Mouse (Mus musculus) embryo, embryonic 11.5 days (tissue): Measurements from ENCODE around the gene Tcf19.

Experiments used
- DNase-seq: peaks from one replicate; pipeline ENCODE4 v3.0.0-alpha.2; 2012; ENCODE audit warnings: low read depth, low spot score

The Tcf19 gene

DNA sequence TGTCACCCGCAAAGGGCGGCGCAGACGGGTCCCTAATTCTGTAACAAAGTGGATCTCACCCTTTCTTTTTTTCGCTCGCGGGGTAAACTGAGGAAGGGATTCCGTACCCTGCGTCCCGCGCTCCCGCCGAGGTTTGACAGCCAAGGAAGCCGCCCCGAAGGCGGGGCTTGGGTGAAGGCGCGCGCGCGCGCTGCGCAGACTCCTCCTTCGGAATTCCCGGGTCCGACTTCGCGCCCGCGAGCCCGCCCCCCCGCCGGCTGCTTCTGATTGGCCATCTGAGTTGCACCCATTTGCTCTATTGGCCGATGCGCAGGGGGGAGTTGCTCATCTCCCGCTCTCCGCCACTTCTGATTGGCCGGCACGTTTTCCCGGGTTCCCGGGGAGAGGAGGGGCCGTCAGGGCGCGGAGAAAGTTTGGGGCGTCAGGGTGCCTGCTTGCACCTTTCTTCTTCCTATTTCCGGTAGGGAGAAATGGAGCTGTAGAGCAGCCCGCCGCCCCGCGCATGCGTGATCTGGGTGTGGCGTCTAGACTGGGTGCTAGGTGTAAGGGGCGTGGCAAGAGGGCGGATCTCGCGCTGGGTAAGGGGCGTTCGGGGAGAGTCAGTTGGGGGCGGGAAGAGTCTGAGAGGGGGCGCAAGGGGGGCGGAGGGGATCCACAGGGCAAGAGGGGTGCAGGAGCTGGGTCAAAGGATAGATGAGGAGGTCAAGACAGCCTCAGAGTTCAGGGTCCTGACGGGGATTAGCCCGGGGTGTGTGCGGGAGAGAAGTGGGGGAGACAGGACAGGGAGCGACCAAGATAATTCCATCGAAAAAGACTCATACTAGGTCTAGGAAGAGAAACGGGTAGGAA, at the start of gene Tcf19, which contains the start of gene Cchcr1:
Gene Tcf19, minus strand, starts transcription at position 173 of the 849 bp plus-strand sequence.
Gene Cchcr1, plus strand, starts transcription at position 449 of the 849 bp plus-strand sequence.
- peak; percentile 97 for DNase-seq

DNA sequence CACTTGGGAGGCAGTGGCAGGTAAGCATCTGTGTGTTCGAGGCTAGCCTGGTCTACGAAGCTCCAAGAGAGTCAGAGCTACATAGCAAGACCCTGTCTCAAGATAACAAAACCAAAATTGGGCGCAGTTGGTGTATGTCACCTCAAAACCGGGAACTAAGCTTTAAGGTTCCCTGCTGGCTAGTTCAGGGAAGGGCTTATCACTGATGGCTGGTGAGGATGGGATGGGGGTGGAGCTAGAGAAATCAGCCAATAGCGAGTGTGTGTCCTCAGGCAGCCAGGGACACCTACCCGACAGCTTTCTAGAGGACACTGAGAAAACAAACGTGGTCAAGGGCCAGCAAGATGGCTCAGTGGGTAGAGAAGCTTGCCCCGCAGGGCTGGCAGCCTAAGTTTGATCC, 41.6 kb upstream of the Tcf19 start:
- no peak for DNase-seq

DNA sequence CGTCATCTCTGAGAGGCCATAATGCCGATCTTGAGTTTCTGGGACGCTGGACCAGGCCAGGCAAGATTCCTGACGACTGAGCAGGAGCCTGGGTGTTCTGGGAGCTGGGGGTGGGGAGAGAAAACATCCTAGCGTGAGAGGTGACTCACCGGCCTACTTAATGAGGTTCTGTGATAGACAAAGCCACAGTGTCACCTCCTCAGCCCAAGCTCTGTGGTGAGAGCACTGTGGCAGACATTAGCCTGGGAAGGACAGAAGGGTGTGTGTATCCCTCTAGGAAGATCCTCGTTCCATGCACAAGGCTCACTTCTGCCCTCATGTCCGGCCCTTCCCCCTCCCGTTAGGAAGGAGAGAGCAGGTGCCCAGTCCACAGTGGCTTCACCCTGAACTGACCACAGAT, 40.7 kb upstream of the Tcf19 start:
- no peak for DNase-seq

DNA sequence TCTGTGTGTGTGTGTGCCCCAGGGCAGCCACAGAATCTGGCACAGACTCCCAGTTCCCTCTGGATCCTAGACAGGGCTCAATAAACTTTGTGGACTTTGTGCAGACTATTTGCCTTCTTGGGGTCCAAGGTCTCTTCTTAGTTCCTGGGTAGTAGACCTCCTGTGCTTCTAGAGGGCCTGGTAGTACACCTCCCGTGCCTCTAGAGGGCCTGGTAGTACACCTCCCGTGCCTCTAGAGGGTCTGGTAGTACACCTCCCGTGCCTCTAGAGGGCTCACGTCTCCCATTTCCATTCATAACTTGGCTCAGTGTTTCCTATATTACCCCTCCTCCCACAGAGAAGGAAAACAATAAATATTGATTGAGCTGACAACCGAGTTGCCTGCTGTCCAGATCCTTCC, 40.2 kb upstream of the Tcf19 start:
- DNase-seq: peak; percentile 23

DNA sequence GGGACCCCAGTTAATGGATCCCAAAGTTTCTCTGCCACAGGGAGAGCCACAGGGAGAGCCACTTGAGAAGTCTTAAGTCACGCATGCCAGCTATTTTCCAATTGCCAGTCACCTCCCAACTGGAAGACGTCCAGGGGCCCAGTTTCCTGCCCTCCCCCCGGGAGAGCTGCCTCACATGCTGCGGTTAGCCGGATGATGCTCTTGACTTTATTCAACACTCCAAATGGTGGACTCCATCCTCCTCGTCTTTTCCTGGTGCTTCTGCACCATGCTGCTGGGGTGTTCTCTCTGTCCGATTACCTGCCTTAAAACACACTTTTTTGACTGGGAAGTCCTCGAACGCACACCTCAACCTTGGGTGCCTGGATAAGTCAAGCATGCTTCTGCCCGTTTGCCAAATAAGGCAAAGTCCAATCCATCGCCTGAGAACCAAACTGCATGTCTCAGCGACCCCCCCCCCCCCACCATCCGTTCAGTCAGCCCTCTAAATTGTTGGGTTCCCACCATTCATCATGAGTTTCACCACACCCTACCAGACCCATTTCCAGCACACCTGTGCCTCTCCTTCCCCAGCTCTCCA, 39.7 kb upstream of the Tcf19 start:
- no peak for DNase-seq

DNA sequence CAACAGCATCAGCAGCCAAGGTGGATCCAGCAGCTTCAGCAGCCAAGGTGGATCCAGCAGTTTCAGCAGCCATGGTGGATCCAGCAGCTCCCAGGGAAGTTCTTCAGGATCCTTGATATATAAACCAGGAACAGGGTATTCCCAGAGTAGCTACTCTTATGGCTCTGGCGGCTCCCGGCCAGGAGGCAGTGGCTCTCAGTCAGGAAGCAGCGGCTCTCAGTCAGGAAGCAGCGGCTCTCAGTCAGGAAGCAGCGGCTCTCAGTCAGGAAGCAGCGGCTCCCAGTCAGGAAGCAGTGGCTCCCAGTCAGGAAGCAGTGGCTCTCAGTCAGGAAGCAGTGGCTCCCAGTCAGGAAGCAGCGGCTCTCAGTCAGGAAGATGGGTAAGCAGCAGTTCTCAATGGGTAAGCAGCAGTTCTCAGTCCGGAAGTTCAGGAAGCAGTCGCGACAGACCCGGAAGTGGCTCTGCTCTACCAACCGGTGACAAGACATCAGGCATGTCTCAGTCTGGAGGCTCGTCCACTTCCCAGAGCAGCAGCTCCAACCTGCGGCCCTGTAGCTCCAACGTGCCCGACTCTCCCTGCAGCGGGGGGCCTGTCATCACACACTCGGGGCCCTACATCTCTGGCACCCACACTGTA, 38.3 kb upstream of the Tcf19 start:
- no peak for DNase-seq

DNA sequence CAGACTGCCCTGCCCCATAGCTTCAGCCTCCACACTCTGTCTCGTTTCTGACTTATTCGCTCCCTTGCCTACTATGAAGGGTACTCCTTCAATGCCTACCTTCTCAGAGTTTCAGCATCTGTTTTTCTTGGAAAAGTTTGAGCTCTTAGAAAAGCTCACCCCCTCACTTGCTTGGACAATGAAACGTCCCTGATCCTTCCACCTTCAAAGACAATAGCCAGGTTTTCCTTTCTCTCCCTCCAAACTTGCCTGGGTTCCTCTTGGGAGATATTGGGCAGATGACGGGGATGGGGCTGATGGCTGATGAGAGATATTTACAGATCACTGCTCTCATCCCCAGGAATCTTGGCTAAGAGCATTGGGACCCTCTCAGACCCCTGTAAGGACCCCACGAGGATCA, 37.7 kb upstream of the Tcf19 start:
- no peak for DNase-seq

DNA sequence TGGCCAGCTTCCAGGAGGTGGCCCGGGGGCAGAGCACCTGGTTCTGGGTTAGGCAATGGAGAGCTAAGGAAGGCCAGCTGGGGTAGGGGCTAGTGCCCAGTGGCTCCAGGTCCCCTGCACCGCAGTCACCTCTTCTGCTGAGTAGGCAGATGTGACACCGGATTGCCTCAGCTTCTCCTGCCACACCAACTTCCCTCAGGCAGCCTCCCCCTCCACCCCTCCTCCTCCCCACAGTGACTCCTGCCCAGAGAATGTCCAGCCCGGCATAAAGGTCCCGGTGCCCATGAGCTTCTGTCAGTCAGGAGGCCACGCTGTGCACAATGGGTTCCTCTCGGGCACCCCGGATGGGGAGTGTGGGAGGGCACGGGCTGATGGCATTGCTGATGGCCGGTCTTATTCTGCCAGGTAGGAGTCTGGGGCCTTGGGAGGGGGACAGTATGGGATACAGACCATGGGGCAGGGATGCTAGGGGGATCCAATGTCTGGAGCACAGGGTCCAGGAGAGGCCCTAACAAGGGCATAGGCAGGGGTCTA, 35.3 kb upstream of the Tcf19 start, which contains the start of gene Cdsn:
Gene Cdsn, plus strand, starts transcription at position 248 of the 534 bp plus-strand sequence.
- DNase-seq: no peak

DNA sequence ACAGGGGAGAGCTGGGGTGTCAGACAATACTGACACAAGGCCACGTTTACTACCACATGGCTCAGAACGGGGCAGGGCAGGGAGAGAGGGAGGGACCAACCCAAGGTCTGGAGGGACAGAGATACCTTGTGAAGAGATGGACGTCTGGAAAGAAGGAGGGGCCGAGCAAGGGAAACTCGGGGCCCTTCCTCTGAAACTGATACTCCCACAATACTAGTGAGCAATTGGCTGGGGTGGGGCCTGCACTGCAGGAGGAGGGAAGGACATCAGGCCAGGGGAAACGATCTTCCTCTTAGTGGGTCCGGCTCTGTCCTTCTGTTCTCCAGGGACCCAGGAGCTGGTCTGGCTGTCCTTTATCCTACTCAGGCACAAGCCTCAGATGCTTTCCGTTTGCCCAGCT, 34.2 kb upstream of the Tcf19 start:
- no peak for DNase-seq

DNA sequence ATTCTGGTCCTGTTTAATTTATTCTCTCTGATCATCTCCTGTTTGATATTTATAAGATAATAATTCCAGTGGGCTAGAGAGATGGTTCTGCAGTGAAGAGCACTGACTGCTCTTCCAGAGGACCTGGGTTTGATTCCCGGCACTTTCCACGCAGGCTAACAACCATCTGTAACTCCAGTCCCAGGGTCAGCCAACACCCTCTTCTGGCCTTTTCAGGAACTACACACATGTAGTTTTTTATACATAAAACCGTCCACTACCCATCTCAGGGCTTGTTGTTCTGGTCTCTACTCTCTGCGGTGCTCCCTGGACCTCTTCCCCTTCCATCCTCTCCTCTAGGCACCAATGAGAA, 33.5 kb upstream of the Tcf19 start:
- no peak for DNase-seq

DNA sequence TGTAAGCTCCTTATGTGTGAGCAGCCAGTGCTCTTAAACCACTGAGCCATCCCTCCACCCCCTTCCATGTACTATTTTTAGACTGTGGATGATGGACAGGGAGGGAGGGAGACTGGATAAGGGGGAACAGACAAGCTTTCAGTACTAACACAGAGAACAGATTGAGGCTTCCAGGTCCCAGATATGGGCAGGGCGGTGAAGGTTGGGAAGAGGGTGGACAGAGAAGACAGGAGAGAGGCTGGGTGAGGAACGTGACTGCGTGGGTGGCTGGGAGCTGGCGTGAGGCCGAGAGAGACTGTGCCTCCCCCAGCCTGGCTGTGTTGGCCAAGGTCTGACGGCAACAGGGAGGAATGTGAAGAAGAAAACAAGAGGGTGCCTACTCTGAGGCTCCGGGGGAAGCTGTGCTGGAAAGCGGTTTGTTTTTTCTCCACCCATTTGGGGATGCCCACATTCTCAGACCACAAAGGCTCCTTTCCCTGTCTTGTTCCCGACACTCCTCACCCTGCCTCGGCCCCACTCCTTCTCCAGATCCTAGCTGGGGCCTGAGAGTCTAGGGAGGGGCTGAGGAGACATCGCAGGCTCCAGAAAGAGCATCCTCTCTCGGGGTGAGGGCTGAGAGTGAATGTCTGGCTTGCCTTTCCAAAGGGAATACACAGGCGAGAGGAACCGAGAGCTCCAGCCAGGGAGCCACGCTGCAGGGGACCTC, 33.0 kb upstream of the Tcf19 start:
- DNase-seq: no peak

DNA sequence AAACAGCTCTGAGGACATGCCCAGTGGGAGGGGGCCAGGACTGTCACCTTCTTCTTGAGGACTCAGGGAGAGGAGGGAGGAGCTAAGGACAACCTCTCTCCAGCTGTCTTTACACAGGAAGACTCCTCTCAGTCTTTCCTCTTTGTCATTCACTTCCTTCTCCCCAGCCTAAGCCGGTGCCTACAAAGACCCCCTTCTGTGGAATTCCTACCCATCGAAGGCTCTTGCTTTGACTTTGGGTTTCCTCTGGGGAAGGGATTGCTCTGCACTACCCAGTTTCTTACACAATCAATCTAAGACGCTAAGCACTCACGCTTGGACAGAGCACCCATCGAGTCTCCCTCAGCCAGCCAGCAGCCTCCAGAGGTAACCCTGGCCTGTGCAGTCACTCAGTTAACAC, 32.0 kb upstream of the Tcf19 start:
- DNase-seq: no peak

DNA sequence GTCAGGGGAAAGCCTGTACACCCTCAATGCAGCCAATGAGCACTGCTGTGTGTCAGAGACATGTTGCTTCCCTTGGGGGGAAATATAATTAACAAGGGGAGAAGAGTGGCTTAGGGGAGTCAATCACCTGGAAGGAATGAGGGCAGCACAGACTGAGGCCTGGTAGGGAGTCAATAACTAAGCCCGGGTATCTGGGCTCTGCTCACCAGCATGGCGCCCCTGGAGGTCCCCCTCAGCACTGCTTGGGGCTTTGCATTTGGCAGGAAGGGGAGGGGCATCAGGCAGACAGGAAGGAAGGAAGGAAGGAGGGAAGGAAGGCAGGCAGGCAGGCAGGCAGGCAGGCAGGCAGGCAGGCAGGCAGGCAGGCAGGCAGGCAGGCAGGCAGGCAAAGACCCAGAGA, 30.8 kb upstream of the Tcf19 start:
- DNase-seq: no peak

DNA sequence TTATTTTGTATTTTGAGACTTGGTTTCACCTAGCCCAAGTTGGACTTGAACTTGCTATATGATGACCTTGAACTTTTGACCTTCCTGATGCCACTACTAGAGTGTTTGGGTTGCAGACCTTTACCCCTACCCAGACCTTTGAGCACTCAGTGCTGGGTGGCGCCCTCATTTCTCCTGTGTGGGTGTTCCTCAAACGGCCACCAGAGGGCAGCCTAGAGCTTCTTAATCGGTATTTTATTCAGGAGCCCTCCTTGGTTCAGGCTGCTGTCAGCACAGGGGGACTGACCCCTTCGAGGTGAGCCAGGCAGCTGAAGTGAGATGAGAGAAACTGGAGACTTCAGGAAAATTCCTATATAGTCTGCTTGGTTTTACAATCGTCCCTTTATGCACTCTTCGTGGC, 28.1 kb upstream of the Tcf19 start:
- DNase-seq: peak; percentile 37

DNA sequence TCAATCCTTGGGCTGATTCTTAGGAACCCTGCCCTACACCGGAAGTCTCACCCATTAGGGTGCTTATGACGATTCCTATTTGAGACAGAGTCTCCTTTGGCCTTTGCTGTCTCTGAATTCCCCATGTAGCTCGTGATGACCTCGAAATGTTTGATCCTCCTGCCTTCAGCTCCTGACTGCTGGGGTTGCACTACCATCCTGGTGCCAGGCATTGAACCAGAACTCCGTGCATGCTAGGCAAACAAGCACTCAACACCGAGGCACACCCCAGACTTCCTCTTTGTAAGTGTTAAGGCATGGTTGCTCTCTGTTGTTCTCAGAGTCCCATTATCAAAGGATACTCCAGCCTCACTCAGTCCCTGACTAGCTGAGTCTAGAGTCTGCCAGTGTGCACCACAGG, 27.4 kb upstream of the Tcf19 start:
- DNase-seq: no peak

DNA sequence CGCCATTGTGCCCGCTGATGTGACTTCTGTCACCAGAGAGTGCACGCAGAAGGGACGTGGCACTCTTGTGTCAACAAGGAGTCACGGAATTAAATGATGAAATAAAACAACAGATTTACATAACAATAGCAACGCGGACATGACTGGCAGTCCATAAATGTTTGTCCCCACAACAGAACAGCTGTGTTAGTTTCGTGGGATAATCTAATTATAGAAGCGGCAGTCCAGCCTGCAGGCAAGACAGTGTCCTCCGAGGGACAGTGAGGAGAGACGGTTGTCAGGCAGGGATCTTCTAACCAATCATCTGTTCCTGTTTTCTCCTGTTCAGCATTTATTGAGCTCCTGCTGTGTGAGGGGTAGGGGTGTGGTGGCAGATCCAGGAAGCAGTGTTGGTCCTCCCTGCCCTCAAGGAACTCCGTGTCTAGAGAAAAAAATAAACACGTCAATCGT, 26.8 kb upstream of the Tcf19 start:
- DNase-seq: no peak

DNA sequence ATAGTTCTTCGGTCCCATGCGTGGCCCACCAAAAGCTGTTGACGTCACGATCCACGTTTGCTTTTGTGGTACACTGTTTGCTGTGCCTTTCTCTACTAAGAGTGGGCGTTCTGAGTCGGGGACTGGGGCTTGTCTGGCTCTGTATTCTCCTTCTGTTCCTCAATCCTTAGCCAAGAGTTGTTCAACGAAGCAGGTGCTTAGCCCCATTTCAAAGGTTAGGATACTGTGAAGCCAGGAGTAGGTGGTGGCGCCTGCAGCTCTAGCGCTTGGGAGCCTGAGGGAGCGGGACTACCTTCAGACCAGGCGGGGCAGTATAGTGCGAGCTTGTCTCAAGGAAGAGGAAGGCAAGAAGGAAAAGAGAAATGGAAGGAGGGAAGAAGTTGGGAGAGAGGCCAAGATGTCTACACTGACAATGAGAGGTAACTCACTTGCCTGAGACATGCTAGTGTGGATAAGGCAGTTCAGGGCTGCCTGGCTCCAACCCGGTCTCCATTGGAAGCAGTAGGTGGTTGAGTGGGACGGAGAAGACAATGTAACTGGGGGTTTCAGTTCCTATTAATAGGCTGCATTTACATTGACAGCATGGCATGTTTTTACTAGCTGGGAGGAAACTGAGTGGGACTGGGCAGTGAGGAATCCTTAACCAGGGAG, 26.3 kb upstream of the Tcf19 start:
- DNase-seq: no peak

DNA sequence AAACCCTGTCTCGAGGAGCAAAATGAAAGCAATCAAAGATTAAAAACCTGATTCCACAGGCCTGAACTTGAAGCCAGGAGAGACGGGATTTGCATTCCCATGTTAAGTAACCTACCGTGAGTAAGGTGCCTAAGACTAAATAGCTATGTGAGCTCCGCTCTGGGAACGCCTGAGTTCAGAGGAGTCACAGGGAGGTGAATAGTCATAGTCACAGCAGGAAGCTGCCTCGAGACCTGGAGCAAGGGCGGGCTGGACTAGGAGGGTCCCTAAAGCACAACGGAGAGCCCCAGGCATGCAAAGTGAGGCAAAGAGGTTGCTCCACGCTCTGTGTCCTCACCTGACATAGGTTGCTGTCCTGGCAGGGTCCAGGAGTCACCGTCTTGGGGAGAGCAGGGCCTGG, 22.9 kb upstream of the Tcf19 start:
- no peak for DNase-seq

DNA sequence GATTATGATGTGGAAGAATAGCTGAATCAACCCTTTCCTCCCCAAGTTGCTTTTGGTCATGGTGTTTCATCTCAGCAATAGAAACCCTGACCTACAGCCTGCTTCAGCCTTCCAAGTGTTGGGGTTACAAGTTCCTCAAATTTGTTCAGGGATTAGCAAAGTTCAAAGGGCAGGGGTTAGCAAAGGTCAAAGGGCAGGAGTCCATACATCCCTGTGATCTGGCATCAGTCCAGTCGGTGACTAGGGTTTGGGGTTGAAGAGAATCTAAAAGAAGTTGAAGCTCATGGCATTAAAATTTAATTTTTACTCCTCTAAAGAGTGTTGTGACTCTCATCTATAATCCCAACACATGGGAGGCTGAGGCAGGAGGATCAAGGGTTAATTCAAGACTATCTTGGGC, 21.9 kb upstream of the Tcf19 start:
- no peak for DNase-seq

DNA sequence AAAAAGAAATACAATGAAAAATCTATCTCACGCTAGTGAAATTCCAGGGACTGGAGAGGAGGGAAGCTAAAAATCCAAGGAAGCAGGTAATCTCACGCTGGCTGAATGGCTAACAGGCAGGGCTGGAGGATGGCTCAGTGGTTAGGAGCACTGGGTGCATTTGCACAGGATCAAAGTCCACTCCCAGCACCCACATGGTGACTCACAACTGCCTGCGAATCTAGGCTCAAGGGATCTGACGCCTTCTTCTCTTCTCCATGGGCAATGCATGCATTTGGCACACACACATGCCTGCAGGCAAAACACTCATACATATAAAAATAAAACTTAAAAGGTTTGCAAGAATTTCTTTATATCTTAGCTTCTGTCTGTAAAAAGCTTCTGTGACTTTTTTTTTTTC, 20.8 kb upstream of the Tcf19 start:
- no peak for DNase-seq

DNA sequence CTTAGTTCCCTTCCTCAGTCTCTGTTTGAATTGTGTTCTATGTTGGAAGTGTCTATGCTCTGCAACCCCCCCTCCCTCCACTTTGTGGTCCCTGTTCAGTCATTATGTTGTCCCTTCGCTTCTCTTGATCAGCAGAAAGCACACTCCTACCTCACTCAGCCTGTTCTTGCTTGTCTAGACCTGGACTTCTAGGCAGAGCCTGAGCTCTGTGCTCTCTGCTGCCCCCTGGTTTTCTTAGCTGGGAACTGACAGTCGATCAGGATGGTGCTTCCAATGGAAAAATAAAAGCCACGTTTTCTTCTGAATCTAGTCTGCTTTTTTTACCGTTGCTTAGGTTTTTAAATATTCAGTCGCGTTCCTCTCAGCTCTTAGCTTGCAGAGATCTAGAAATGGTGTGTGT, 17.7 kb upstream of the Tcf19 start:
- peak; percentile 69 for DNase-seq
